Mouse (Mus musculus) liver, embryonic 14.5 days (tissue): ENCODE results near the gene Arrdc2. TPM values are rescaled to one million over a fixed set of nuclear protein-coding genes. Genes with fewer than 3 reads are reported as not detected.
A peak's percentile ranks its signal among the peaks of the same experiment; 100 is the strongest.

Experiments used
- ATAC-seq: fragments of 200-750 bp; cut with Nextera tagmentation; 2 replicates; pipeline ENCODE4 v1.8.0; 2017; ENCODE audit warnings: moderate number of reproducible peaks, mild to moderate bottlenecking, moderate library complexity; ENCODE audit not compliant: insufficient read depth
- DNase-seq, 3 experiments: peaks; one replicate each; pipeline ENCODE4 v3.0.0-alpha.2; 2012 to 2013; ENCODE audit warnings: low read depth in 3 of 3, low spot score in 3 of 3
- H3K27ac ChIP-seq: fragments of 300-500 bp; sonication (generic); 2 replicates; pipeline ENCODE4 v1.5.1; 2014; ENCODE audit warnings: moderate library complexity, mild to moderate bottlenecking, control low read depth, inconsistent platforms
- H3K27me3 ChIP-seq: fragments of 300-500 bp; sonication (generic); 2 replicates; pipeline ENCODE4 v1.6.1; 2014; ENCODE audit warnings: mild to moderate bottlenecking, low read length, moderate library complexity; ENCODE audit not compliant: control insufficient read depth, insufficient read depth
- H3K36me3 ChIP-seq: fragments of 300-500 bp; sonication (generic); replicated peaks from 2 replicates; pipeline ENCODE4 v1.6.1; 2014; ENCODE audit warnings: low read depth; ENCODE audit not compliant: control insufficient read depth, insufficient read depth
- H3K4me1 ChIP-seq, 2 experiments: fragments of 200-500 bp in 1 of 2; fragments of 300-500 bp in 1 of 2; sonication (generic) in 1 of 2; replicated peaks; 2 replicates each; pipeline ENCODE4 v1.6.1; 2012 to 2014; ENCODE audit warnings: antibody characterized with exemption in 1 of 2, inconsistent platforms in 1 of 2, low read length in 1 of 2; ENCODE audit not compliant: control insufficient read depth in 2 of 2, insufficient read depth in 2 of 2
- H3K4me2 ChIP-seq: fragments of 300-500 bp; sonication (generic); 2 replicates; pipeline ENCODE4 v1.6.1; 2014; ENCODE audit warnings: low read depth, mild to moderate bottlenecking, control low read depth, moderate library complexity
- H3K4me3 ChIP-seq, 2 experiments: fragments of 200-500 bp in 1 of 2; fragments of 300-500 bp in 1 of 2; sonication (generic) in 1 of 2; 2 replicates each; pipeline ENCODE4 v1.5.1; 2012 to 2014; ENCODE audit warnings: low read depth in 2 of 2, low read length in 2 of 2, mild to moderate bottlenecking in 2 of 2, control low read depth in 1 of 2, inconsistent platforms in 1 of 2, moderate library complexity in 1 of 2; ENCODE audit not compliant: insufficient read depth in 1 of 2
- H3K9ac ChIP-seq: fragments of 300-500 bp; sonication (generic); replicated peaks from 2 replicates; pipeline ENCODE4 v1.6.1; 2014; ENCODE audit warnings: mild to moderate bottlenecking, control low read depth, moderate library complexity
- H3K9me3 ChIP-seq: fragments of 300-500 bp; sonication (generic); 2 replicates; pipeline ENCODE4 v1.6.1; 2016; ENCODE audit warnings: low read length, mixed read lengths; ENCODE audit not compliant: control insufficient read depth
- CTCF ChIP-seq: IDR thresholded peaks from 2 replicates; pipeline ENCODE4 v1.5.1; 2016; ENCODE audit warnings: antibody characterized with exemption, low read depth, control low read depth
- EP300 ChIP-seq: IDR thresholded peaks from 2 replicates; pipeline ENCODE4 v1.6.1; 2016; ENCODE audit warnings: antibody characterized with exemption, low read depth
- WGBS: fragments of 180-500 bp; shearing (Covaris S2); extraction: QIAGEN DNeasy Blood & Tissue Kit; methylation state at CpG from one replicate; pipeline ENCODE4 v1.1.7; 2014; ENCODE audit not compliant: insufficient replicate concordance; 5-methylcytosine and 5-hydroxymethylcytosine counted together
- polyA plus RNA-seq, 2 experiments: library from polyadenylated mRNA; depleted of rRNA in 1 of 2; stranded (reverse) in 1 of 2; unstranded in 1 of 2; fragments of >200 nt; fragmentation: Nextera tagmentation in 1 of 2; extraction: Ambion mirVana in 1 of 2; gene quantifications; 2 replicates each; pipeline versions ENCODE4 v1.2.1 to v1.2.3; 2012 to 2014

Gene Arrdc2
- polyA plus RNA-seq, 2 experiments: 9.5 to 33.9 TPM

DNA sequence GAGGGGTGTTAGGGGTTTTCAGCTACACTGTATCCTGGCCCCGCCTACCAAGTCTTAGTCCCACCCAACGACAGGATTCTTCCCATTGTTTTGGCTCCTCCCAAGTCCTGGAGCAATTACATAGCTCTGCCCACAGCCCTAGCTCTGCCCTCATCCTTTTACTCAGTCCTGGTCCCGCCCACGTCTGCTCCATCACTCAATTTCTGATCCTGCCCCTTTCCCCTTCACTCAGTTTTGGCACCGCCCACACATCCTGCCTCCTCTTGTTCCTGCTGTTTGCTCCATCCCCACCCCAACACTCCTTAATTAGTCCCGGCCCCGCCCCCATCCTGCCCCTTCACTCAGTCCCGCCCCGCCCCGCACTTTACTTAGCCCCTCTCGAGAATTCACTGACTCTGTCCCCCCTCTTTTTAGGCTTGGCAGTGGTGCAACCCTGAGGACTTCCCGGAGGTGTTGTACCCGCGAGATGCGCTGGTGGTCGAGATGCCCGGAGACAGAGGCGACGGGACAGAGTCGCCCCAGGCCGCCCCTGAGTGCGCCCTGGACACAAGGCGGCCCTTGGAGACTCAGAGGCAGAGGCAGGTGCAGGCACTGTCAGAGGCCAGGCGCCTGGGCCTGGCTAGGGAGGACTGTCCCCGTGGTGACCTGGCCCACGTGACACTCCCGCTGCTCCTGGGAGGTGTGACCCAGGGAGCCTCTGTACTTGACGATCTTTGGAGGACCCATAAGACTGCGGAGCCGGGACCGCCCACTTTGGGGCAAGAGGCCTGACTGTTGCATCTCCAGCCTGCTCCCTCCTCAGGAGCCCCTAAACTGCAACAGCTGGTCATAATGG is 19.2 kb downstream of the Arrdc2 start:
- DNase-seq (no peak), ATAC-seq (peak; percentile 44; the same call in 1 of the 2 replicates)
- H3K9ac ChIP-seq: no peak overlapping the region
- H3K4me3 ChIP-seq: no peak overlapping the region
- 12% methylated on average over 31 of the region's 31 CpGs for WGBS
- H3K36me3 ChIP-seq: no peaks in the 10 kb centered on the region
- peaks cover 11% of the 10 kb centered on the region for H3K27me3 ChIP-seq
- no peak overlapping the region for H3K27ac ChIP-seq
- H3K4me2 ChIP-seq: peak overlapping the region; percentile 36
- TF ChIP-seq EP300: no peak
- TF ChIP-seq CTCF: no peak
- H3K9me3 ChIP-seq: no peaks in the 10 kb centered on the region
- H3K4me1 ChIP-seq: peaks cover 6 to 14% of the 10 kb centered on the region in 2 experiments

DNA sequence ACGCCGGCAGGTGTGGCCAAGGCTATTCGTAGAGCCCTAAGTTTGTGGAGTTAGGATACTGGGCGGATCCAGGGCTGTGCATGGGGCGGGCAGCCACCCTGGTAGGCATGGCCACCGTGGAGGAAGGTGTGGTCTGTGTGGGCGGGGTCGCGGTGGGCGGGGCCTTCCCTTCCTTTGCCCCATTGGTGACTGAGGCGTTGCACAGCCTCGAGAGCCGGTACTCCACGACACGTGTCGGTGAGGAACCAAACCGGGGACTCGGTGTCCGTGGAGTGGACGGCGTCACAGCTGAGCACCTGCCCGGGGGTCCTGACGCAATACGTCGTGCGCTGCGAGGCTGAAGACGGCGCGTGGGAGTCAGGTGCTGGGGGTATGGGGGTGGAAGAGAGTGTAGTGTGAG is 22.8 kb downstream of the Arrdc2 start:
- TF ChIP-seq EP300 (no peak), CTCF (no peak)
- ATAC-seq (peak; percentile 74), DNase-seq (no peak)
- H3K4me3 ChIP-seq: no peak overlapping the region
- peaks cover 3 to 9% of the 10 kb centered on the region in 2 experiments for H3K4me1 ChIP-seq
- H3K27ac ChIP-seq: no peak overlapping the region
- H3K9ac ChIP-seq: no peak overlapping the region
- no peaks in the 10 kb centered on the region for H3K36me3 ChIP-seq
- H3K9me3 ChIP-seq: no peaks in the 10 kb centered on the region
- WGBS: 12% methylated on average over 26 of the region's 30 CpGs
- H3K27me3 ChIP-seq: peaks cover 11% of the 10 kb centered on the region
- peak overlapping the region; percentile 45 for H3K4me2 ChIP-seq

DNA sequence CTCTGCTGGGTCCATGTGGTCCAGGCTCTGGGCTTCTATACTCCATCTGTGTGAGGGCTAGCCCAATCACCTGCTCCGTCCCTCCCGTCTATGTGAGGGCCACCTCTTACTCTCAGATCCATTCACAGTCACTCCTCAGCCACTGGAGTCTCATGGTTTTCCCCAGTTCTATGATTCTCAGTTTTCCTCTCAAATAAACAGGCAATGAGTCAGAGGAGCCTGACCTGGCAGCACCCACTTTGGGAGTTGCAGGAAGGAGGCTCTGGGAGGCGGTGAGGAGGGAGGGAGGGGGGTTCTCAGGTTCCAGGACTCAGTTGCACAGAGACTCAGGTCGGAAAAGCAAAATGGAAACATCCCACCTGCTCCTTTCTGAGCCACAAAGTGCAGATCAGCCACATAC is 26.6 kb downstream of the Arrdc2 start:
- no peaks in the 10 kb centered on the region for H3K9me3 ChIP-seq
- no peak overlapping the region for H3K4me3 ChIP-seq
- H3K36me3 ChIP-seq: no peaks in the 10 kb centered on the region
- H3K4me1 ChIP-seq: peaks cover 2 to 5% of the 10 kb centered on the region in 2 experiments; a peak in 2 of 4 replicates
- no peak overlapping the region for H3K9ac ChIP-seq
- DNase-seq (no peak), ATAC-seq (no peak)
- WGBS: 51% methylated on average over 4 of the region's 4 CpGs
- H3K27ac ChIP-seq: no peak overlapping the region
- H3K27me3 ChIP-seq: peaks cover 4% of the 10 kb centered on the region; the same call in 1 of the 2 replicates
- TF ChIP-seq EP300: no peak
- TF ChIP-seq CTCF: no peak
- no peak overlapping the region for H3K4me2 ChIP-seq

DNA sequence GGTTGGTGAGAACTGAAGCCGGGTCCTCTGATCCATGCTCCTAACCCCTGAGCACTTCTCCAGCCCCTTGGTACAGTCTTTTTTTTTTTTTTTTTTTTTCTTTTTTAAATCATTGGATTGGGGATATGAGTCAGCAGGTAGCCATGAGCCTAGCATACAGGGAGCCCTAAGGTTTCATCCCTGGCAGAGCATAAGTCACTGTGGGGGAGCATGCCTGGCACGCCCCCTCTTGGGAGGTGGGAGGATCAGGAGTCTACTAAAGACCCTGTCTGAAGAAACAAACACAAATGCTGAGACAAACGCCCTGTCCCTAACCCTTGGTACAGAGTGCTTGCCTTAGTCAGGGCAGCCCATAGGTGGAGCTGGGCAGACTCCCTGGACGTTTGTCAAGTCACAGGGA is 27.5 kb downstream of the Arrdc2 start:
- H3K36me3 ChIP-seq: no peaks in the 10 kb centered on the region
- TF ChIP-seq CTCF: no peak; the same call in 1 of the 2 replicates
- no peak for TF ChIP-seq EP300
- no peak for ATAC-seq
- WGBS: 36% methylated on average over 4 of the region's 4 CpGs
- H3K27me3 ChIP-seq: peaks cover under 1% of the 10 kb centered on the region; the same call in 1 of the 2 replicates
- no peak for DNase-seq
- H3K9ac ChIP-seq: no peak overlapping the region
- no peak overlapping the region for H3K27ac ChIP-seq
- no peaks in the 10 kb centered on the region for H3K9me3 ChIP-seq
- no peak overlapping the region for H3K4me3 ChIP-seq
- H3K4me2 ChIP-seq: no peak overlapping the region
- H3K4me1 ChIP-seq: peaks cover 6 to 9% of the 10 kb centered on the region in 2 experiments

DNA sequence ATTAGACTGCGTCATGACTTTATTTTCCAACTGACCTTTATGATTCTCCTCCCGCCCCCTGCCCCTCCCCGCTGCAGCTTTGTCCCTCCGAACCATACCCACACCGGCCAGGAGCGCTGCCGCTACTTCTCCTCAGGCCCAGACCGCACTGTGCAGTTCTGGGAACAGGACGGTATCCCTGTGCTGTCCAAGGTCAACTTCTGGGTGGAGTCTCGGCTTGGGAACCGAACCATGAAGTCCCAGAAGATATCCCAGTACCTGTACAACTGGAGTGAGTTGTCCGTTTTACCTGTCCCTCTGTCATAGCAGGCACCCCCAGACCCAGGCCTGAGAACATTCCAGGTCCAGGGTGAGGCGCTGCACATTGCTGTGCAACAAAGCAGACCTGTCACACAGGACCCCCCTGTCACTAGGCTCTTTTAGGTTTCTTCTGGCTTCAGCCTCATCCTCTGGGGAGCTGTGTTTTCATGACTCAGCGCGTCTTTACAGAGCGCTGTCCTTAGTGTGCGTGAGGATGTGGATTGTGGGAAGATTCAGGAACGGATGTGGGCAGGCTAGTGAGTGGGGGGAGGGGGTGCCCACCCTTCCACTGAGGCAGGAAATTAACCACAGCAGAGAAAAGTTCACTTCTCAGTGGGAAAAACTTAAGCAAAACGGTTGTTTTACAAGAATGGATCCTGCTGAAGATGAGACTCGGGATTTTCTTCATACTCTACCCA is 28.4 kb downstream of the Arrdc2 start:
- Histone ChIP-seq H3K27ac (no peak overlapping the region), H3K36me3 (no peaks in the 10 kb centered on the region), H3K4me3 (no peak overlapping the region), H3K4me2 (no peak overlapping the region), H3K4me1 (peaks cover 9 to 11% of the 10 kb centered on the region in 2 experiments), H3K9me3 (no peaks in the 10 kb centered on the region), H3K9ac (no peak overlapping the region), H3K27me3 (no peaks in the 10 kb centered on the region; the same call in 1 of the 2 replicates)
- TF ChIP-seq CTCF (no peak), EP300 (no peak)
- no peak for ATAC-seq
- DNase-seq: no peak
- 42% methylated on average over 20 of the region's 20 CpGs for WGBS
